Mouse (Mus musculus) right cerebral cortex, postnatal 25 days (tissue): Measurements from ENCODE around the gene Gm20518.

Experiments
- DNase-seq: peaks from one replicate; pipeline ENCODE4 v3.0.0; 2022

The Gm20518 gene

DNA sequence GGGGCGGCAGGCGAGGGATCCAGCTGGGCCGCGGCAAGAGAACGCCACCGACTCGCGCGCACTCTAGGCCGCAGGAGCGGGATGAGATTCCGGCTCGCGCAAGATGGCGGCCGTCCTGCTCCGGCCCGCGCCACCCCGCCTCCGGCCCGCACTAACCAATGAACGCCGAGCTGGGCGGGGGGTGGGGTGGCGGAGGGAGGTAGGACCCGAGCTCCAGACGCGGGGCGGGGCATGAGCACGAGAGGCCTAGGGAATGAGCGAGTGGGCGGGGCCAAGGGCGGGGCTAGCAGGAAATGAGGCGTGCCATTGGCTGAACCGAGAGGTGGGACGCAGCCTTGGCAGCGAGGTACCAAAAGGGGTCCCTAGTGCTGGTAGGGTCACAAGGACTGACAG lies at the start of gene Gm20518:
TSS of gene Gm20518 (minus strand) at position 105 of the 393 bp plus-strand sequence.
- DNase-seq = peak; percentile 99

DNA sequence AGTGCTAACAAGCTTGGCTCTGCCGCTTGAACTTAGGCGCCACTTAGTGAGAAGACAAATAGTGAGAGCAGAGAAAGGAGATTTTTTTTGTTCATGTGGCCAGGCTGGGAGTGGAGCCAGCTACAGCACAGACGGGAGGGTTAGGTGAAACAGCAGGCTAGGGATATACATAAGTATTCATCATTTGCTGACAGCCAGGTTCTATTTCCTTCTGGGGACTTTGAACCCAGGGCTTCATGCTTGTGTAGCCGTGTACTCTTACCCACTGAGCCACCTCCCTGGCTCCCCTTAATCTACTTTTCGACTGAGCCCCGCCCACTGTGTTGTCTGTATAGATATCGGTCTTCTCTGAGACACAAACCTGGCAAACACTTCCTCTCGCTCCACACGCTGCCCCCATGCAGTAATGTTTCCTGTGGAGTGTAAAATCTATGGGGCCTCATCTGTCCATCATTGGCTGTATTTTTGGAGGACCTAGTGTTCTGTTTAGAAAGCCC lies 47.8 kb upstream of the Gm20518 start:
- DNase-seq = no peak

DNA sequence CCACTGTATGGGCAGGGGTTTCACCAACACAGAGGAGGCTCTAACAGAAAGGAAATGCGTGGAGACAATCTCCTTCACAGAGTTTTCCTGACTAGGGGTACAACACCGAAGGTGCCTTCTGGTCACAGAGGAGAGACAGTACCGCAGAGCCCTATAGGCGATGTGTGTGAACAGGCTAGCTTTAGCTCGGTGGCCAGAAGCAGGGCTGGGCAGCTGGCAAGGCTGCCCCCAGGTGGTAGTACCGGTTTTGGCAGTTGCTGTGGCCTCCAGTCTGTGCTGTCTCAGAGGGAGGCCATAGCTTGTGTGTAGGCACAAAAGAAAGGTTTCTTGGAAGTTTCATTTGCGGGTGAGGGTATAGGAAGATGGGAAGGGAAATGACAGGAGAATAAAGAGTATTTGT lies 47.4 kb upstream of the Gm20518 start:
- DNase-seq = peak; percentile 58

DNA sequence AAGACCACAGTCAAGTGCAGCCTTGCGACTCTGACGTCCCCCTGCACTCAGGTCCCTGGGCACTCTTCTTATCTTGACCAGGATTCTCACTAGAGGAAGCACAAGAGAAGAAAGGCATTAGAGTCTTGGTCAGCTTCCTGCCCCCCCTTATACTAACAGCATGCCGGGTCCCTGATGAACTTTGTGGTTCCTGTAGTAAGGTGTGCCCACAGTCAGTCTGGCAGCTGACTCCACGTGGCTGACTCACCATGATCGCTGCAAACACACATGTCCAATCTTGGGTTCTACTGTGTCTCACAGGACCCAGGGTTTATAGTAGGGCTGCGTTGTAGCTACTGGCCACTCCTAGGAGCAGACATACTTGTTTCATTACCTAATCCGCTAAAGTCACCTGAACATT lies 46.7 kb upstream of the Gm20518 start:
- no peak for DNase-seq

DNA sequence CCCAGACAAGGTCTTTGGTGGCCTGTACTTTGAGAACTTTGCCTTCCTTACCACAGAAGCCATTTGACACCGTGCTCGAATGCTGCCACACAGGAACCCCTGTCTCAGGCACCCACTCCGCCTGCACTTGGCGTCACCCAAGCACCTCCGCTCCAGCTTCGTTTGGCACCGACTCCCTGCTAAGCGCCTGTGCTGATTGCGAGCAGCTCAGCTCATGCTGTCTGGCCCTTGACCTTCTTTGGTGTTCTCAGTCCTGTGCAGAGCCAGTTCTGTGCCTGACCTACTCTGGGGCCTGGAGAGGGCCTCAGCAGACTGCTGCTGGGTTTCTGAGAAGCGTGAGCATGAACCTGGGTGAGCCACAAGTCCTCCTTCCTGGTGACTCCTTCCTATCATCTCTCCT lies 45.3 kb upstream of the Gm20518 start:
- DNase-seq = no peak

DNA sequence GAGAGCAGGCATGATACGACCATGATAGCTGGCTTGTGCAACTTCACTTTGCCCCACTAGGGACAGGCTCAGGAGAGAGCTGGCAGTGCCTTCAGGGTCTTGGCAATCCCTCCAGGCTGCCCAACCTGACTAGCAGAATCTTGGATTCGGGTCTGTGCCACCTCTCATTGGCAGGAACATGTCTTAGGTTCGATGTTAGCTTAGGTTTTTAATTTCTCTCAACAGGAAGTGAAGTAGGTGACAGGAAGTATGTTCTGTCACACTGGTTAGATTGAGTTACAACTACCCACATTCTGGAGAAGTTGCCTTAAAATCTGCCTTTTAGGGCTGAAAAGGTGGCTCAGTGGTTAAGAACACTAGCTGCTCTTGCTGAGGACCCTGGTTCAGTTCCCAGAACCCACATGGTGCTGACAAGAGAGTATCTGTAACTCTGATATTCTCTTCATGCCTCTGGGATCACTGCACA lies 43.0 kb upstream of the Gm20518 start:
- no peak for DNase-seq

DNA sequence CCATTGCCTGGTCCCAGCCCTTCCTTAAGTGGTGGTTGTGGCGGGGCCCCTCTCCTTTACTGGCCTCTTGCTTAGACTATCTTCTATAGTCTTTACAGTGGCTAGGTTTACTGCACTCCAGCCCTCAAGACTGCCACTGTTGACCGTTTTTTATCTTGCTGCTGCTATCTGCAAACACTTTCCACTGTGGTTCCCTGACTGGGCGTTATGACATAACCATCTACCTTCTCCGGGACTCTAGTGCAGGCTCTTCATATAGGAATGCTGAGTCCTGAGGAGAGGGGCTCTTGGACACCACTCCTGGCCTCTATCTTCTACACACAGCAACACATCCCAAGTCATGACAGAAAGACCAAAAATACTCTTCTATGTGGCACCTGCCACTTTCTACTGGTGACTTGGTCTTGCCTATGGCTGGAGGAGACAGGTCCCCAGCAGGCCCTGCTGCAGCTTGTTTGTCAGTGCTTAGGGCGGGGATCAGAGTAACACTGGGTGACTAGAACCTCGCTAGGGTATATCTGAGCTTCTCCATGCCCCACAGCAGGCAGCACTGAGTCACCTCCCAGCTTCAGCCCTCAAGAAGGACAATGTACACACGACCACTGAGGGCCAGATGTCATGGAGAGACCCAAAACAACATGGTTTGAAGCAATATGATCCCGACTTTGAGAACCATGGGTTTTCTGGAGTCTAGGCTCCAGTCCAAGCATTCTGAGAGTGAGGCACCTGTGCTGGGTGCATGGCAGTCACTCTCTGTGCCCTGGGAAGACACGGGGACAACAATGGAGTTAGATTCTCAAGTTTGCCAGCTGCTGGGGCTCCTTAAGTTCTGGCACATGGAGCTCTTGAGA lies 42.3 kb upstream of the Gm20518 start:
- DNase-seq = no peak

DNA sequence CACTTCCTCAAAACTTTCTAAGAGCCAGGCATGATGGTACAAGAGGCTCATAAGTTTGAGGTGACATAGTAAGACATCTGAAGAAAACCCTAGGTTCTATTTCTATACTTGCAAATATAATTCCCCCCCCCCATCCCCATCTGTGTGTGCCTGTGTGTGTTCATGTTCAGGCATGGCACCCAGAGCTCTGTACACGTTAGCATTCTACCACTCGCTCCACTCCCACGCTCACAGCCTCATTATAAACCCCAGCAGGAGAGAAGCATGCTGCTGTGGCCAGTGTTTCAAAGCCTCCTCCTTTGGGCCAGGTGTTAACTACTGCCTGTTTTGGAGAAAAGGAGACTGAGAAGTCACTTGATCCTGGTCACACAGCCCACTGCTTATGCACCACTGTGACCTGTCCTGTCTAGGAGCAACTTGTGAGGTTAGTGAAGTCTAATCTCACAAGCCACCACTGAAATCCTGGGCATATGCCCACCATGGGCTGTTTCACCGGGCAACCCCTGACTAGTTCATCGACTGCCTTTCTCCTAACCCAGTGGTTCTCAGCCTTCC lies 40.5 kb upstream of the Gm20518 start:
- no peak for DNase-seq

DNA sequence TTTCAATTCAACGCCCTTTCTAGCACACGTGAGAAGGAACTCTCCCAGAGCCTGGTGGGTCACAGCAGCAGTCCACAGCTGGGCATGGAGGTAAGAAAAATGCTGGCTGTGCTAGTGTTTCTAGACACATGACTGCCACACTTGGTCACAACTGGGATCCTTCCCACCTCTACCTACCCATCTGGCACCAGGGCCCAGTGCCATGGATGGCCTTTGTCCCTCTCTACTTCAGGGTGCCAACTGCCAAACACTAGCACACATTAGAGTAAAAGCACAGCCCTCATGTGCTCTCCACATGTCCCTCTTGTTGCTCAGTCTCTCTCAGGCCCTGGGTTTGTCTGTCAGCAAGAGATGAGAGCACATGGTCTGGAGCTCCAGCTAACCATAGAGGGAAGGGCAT lies 38.2 kb upstream of the Gm20518 start:
- DNase-seq = no peak

DNA sequence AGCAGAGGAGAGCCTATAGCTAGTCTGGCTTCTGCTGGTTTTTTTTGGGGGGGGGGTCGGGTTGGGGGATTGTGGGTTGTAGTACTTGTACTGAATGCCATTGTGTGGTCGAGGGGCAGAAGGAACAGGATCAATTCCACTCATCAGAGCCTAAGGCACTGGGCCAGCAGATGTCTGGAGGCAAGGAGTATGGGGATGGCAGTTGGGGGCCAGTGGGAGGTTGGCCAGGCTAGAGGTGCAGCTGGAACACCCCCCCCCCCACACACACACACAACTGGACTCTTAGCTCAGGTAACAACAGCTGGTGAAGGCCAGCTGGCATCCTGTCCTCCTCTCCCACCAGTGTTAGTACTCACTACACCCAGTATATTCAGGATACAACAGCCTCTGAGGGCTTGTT lies 37.7 kb upstream of the Gm20518 start:
- DNase-seq = no peak

DNA sequence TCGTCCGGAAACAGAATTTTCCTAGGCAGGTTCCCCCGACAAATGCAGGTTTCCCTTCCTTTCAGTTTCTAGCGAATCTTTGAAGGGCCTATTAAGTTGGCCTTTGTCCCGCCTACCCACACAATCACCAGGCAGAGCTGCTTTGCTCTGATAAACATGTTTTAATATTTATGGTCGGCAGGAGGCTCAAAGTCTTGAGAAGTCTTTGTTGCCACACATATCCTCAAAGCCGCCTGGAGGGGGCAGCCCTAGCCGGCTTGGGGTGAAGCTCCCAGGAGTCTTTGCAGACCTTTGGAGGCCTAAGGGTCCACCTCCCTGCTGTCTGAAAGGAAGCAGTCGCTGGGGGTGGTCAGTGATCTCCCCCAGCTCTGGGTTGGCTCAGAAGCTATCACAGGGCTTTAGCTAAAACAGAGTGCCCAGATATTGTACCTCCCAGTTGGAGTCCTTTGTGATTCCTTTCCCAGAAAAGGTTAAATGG lies 37.2 kb upstream of the Gm20518 start:
- DNase-seq = no peak

DNA sequence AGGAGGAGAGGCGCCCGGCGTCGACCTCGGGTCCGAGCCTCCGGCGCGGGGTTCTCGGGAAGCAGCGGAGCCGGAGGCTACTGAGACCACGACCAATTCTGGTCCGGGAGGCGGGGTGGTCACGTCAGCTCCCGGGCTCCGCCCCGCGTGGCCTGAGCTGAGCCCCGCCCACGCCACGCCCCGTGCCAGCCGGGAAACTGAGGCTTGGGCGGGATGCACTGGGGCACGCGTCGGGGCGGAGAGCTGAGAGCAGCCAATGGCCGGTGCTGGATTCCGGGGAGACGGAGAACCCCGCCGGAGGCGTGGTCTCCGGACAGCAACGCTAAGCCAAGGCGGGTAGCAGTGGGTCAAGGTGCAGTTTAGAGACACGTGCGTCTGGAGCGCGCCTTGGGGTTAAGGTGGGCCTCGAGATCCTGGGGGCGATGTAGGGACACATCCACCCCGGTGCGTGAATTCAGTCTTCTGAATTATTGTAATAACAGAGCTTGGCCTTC lies 36.7 kb upstream of the Gm20518 start, which contains the start of gene Slc25a1:
TSS of gene Slc25a1 (minus strand) at position 133 of the 494 bp plus-strand sequence.
- peak; percentile 83 for DNase-seq

DNA sequence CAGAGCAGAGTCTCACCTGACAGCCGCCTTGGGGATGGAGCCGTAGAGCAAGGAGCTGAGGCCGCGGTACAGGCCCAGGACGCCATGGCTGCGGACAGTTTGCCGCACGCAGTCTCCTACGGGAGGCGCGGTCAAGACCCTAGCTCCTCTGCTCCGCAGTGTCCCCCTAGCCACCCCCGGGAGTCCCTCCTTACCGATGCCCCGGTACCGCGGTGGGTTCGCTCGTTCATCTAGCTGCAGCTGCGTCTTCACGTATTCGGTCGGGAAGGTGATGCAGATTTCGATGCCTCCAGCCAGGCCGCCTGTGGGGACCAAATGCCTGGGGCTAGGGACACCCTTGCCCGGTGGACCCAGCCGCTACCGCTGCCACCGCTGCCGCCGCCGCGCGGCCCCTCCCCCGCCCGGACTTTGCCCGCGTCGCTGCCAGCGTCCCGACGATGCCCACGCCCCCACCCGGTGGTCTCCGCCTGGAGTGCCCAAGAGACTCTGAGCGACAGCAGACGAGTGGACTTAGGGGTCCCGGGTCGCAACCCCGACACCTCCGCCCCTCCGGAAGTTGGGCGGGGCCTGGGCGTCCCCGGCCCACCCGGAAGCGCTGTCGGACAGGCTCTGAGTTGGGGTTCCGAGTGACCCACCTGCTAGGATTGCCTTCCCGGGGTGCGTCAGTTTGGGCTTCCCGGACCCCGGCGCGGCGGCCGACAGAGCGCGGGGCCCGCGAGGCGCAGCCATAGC lies 36.0 kb upstream of the Gm20518 start:
- peak; percentile 54 for DNase-seq

DNA sequence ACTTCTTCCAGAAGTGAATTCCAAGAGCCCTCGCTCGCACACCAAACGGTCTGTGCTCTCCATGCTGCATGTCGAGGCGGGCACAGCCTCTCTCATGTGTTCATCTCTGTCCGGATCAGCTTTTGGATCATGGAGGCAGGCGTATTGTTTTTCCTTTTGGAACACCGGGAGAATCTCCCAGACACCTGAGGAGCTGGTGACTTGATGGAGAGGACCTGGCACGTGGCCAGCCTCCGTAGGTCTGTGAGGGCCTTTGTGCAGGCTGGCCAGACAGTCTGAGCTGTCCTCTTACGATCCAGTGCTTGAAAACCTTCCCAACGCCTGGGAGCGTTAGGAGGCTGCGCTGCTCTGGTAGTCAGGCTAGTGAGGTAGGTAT lies 30.7 kb upstream of the Gm20518 start:
- DNase-seq = no peak

DNA sequence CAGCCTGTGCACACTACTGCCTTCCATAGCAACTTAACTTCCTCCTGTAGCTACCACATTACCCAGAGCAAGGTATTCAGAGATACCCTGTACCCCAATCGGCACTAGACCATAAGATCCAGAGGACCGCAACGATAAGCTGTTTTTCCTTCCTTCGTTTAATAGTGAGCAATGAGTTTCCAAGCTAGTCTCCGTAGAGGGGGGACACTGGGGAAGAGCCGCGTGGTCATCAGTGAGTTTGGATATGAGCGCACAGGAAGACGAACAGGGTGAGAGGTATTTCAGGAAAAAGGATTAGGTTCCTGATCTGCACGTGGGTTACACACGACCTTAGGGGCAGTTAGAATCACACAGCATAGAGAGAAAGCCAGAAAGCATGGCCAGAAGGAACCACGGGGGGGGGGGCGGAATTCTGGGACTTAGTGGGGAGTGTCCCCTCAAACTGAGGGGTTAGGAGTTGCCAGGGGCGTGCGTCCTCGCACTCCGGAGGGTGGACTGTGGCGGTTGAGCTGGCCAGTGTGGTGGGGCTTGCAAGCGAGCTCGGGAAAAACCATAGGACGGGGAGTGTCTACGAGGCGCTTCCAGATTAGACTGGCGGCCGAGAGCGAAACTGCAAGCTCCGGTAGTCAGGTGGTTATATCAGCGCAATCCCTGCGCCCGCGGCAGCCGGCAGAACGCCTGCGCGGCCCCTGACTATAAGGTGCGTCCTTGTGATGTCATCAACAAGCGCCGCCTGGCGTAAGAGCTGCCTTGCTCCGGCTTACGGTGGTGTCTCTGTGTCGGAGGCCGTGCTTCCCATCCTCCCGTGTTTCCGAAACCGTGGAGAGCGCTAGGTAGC lies 30.1 kb upstream of the Gm20518 start:
- DNase-seq = peak; percentile 95

DNA sequence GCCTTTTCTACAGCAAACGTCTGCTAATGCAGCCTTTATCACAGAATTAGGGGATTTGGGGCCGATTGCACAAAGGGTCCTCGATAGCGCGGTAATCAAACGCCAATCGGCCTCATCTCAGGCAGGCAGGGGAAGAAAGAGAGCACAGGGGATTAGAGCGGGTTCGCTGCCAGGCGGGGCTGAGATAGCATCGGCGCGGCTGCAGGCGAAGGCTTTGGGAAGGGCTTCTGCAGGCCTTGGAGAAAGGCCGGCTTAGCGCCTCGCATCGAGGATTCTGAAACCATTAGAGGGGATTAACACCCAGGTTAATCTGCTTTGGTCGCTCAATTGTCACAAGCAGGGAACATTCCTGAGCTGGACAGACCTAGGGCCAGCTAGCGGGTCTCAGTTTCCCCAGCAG lies 29.1 kb upstream of the Gm20518 start:
- DNase-seq = no peak

DNA sequence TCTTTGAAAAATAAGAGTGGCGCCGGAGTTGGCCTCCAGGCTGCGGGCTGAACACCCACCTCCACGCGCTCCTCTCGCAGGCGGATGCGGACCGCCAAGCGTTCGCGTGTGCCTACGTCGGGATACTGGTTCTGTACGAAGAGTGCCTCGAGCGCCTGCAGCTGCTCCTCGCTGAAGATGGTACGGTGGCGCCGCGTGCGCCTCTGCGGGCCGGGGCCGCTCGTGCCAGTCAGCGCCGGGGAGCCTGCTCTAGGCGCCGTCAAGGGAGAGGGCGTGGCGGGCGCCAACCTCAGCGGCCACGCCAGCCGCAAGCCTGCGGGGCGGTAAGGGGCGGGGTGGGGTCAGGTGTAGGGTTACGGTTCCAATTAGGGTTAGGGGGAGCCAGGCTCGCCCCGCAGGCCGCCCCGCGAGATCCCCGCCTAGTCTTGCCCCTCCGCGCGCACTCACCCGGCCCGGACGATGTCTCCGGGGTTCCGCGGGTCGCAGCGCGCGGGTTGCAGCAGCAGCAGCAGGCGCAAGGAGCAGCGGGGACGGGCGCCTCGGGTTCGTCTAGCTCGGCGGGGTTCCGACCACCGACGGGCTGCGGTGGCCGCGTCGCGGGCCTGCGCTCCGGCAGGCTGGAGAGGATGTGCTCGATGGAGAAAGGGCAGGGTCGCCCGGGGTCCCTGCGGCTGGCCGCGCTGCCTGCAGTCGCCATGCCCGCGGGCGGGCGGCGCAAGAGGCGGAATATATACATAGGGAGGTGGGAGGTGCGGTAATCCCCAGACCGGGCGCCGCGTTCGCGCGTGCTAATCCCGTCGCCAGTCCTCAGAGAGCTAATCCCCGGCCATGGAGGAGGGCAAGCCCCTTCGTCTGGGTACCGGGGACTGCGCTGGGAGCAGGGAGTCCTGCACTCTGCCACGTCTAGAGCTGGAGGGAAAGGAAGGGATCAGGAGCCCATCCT lies 23.1 kb upstream of the Gm20518 start, which contains the start of gene Gsc2:
TSS of gene Gsc2 (minus strand) at position 753 of the 943 bp plus-strand sequence.
- no peak for DNase-seq

DNA sequence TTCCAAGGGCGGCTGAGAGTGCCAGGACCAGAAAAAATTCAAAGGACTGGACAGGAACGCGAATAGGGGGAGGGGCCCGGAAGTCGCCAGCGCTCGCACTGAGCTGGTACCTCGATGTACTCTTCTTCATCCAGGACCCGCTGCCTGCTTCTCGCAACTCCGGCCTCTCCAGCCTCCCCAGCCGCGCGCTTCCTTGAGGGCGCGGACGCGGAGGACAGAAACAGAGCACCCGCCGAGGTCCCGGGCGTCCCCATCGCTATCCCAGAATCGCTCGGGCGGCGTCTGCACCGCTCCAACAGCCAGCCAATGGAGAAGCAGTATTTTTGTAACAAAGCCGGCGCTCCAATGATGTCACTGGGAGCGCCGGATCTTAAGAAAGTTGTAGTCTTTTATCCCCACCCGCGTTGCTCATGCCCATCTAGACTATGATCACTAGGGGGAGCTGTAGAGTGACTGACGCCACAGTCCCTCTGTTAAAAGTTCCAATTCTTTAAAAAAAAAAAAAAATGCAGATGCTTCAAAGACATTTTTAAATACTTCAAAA lies 19.7 kb upstream of the Gm20518 start, which contains the start of gene Ess2:
TSS of gene Ess2 (minus strand) at position 297 of the 544 bp plus-strand sequence.
- DNase-seq = peak; percentile 93

DNA sequence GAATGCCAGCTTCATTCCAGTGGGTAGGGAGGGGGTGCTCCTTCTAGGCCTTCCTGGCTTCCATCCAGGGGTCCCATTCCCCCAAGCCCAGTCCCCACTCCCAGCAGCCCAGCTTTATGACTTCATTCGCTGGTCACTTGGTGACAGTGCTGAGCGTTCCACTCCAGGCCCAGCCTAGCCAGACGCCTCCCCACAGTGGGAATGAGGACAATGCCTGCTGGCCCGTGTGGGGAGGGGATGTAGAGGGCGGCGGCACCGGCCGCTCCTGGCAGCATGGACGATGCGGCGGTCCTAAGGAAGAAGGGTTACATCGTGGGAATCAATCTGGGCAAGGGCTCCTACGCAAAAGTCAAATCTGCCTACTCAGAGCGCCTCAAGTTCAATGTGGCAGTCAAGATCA lies 7.0 kb upstream of the Gm20518 start, which contains the start of the genes Dgcr2 and Tssk2:
TSS of gene Dgcr2 (minus strand) at position 101 of the 400 bp plus-strand sequence.
TSS of gene Tssk2 (plus strand) at position 176 of the 400 bp plus-strand sequence.
- no peak for DNase-seq

DNA sequence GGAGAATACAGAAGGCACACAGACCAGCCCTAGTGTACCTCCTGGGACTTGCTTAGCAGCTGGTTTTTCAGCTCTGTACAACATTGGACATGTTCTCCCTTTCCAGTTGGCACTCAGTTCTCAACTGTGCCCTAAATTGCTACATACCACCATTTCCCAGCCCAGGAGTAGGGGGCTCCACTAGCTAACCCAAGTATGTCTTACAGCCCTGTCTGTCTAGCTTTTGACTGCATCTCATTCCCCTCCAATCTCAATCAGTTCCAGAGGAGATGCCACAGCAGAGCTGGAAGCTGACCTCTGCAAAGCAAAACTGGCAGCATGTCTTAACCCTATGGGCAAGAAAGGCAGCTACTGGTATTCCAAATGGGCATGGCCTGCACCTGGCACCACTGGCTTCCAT lies 4.6 kb upstream of the Gm20518 start:
- DNase-seq = no peak
